Mouse (Mus musculus) small intestine, adult 10 weeks (tissue): ENCODE measurements around the gene Trpc2. TPM values are rescaled to one million over a fixed set of nuclear protein-coding genes. Genes with fewer than 3 reads are reported as not detected.

Experiments used
- polyA plus RNA-seq: library from polyadenylated mRNA; stranded (reverse); fragments of 350-450 nt; fragmentation: Illumina TruSeq; extraction: RNeasy Lipid Tissue Mini Kit (QIAGEN cat#74804); gene quantifications from one replicate; pipeline ENCODE4 v1.2.3, GENCODE M21; 2014; ENCODE audit warnings: low replicate concordance

The Trpc2 gene
- polyA plus RNA-seq: not detected

DNA sequence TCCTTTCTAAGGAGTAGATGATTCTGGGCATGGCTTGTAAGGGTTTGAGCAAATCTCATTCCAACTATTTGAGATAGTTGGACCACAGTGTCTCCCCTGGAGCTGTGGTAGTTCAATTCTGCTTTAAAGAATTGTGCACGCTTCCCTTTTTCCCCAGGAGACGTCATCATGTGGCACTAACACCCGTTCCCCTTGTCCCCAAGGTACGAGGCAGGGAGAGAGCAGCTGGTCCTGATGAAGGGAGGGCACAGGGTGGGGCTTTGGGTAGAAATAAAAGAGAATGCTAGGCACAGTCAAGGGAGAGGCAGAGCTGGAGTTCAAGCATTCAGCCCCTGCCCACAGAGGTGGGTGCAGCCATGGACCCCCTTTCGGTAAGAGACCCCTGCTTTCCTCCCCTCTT, at the start of gene Trpc2:
TSS of gene Trpc2 (plus strand) at position 301 of the 400 bp plus-strand sequence.

DNA sequence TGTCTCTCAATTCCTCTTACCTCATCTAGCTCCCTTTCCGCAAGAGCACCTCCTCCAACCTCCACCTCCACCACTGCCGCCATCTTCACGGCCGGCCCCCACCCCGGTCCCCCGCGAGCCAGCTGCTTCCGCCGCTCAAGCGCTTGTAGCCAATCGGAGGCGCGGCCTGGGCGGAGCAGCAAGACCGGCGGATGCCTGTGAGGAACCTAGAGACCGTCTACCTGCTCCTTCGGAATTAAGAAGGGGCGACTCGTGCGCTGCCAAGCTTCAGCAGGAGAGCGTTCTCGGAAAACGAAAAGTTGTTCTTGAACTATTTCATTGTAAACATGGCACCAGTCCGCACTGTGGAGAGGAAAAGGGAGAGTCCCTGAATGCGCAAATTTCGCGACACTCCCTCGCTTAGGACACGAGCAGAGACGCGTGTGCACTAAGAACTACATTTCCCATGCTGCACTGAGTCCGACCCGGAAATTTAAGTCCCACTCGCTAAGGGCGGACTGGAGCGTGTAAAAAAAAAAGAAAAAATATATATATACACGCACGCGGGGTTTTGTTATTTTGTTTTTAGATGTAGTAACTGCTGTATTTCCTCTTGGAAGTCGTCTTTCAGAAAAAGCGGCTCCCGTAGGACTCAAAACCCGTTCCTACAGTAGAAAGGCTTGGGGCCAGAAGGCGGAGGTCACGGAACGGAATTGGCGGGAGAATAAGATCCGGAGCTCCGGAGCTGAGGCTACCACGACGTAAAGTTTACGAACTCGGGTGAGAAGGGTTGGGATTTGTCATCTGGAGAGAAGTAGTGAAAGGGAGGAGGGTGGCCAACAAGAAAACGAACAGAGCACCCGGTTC, 17.6 kb upstream of the Trpc2 start, which contains the start of the genes Rnf121, Xndc1 and Xntrpc:
TSS of gene Rnf121 (minus strand) at position 424 of the 846 bp plus-strand sequence.
TSS of gene Xndc1 (plus strand) at position 466 of the 846 bp plus-strand sequence.
TSS of gene Xntrpc (plus strand) at position 668 of the 846 bp plus-strand sequence.

DNA sequence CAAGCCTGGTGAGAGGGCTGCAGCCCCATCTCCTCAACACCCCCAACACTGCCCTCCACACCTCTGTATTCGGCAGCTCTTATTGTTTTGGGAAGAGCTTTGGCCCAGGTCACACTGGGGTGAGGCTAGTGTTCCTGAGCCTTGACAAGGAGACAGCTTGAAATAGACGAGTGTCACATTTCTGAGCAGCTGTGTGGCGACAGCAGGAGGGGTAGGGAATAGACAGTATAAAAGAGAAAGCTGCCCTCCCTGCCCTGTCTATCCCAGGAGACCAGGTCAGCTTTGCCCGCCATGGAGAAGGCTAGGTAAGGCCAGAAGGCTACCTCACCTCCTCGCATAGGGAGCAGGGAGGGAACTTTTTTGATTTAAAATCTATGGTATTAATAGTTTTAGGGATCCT, 18.6 kb downstream of the Trpc2 start, which contains the start of gene Art1:
TSS of gene Art1 (plus strand) at position 257 of the 400 bp plus-strand sequence.

GRCm38 (mm10) chr7:102109171-102109570, 26.3 kb downstream of the Trpc2 start, which contains the start of gene Art5:
Gene Art5 (minus strand): TSS chr7:102109489.

DNA sequence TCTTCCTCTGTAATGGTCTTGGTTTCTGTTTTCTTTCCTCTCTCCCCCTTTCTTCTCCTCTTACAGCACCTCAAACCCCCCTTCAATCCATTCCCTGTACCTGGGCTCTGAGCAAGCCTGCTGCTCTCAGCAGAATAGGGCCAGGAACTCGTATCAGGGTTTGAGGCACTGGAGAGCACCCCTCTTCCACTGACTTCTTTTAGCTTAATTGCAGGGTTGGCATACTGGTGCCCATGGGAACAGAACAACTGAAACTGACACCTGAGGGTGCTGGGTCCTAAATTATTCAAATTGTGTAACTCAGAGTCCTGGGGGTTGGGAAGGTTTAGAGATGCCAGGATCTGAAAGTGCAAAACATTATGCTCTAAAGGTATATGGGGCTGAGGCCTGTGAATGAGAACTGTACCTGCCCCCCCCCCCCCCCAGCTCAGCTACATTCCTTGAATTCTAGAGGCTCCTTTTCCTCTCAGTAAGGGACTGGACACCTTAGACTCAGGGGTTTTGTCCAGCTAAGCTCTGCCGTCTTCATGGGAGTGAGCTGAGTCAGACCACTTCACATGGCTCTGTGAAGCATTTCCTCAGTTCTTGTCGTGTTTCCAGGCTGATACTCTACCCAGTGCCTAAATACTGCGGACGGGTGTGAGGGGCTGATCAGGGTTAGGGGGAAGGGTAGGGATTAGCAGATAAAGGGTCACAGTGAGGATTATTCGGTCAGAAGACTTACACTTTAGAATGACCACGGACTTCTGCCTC, 33.8 kb downstream of the Trpc2 start, which contains the start of gene Chrna10:
TSS of gene Chrna10 (minus strand) at position 250 of the 753 bp plus-strand sequence.

Other genes starting within 250 kb of the Trpc2 start
- gene Inppl1, start 244.9 kb upstream of the Trpc2 start, polyA plus RNA-seq: 31.7 TPM
- not detected for gene Folr2, start 225.9 kb upstream of the Trpc2 start, polyA plus RNA-seq
- 9.5 TPM for gene Anapc15, start 219.4 kb upstream of the Trpc2 start, polyA plus RNA-seq
- not detected for gene Folr1, start 212.3 kb upstream of the Trpc2 start, polyA plus RNA-seq
- 6.5 TPM for gene Lamtor1, start 177.2 kb upstream of the Trpc2 start, polyA plus RNA-seq
- gene Tomt, start 176.8 kb upstream of the Trpc2 start, polyA plus RNA-seq: not detected
- 0.59 TPM for gene Lrrc51, start 149.2 kb upstream of the Trpc2 start, polyA plus RNA-seq
- 41.5 TPM for gene Numa1, start 149.0 kb upstream of the Trpc2 start, polyA plus RNA-seq
- 12.4 TPM for gene Il18bp, start 64.4 kb upstream of the Trpc2 start, polyA plus RNA-seq
- gene Rnf121, start 17.6 kb upstream of the Trpc2 start, polyA plus RNA-seq: 23.8 TPM
- 11.6 TPM for gene Xndc1, start 17.6 kb upstream of the Trpc2 start, polyA plus RNA-seq
- gene Xntrpc, start 17.4 kb upstream of the Trpc2 start, polyA plus RNA-seq: 0.11 TPM
- not detected for gene Art1, start 18.6 kb downstream of the Trpc2 start, polyA plus RNA-seq
- gene Art5, start 26.4 kb downstream of the Trpc2 start, polyA plus RNA-seq: not detected
- not detected for gene Chrna10, start 33.7 kb downstream of the Trpc2 start, polyA plus RNA-seq
- 29.9 TPM for gene Nup98, start 127.1 kb downstream of the Trpc2 start, polyA plus RNA-seq
- 27.7 TPM for gene Pgap2, start 127.1 kb downstream of the Trpc2 start, polyA plus RNA-seq
- gene Rhog, start 172.9 kb downstream of the Trpc2 start, polyA plus RNA-seq: 1.5 TPM
- gene Stim1, start 184.7 kb downstream of the Trpc2 start, polyA plus RNA-seq: 4.9 TPM